Comparison of ENCODE assay signal across 1 mouse cellular context in the genomic region with DNA sequence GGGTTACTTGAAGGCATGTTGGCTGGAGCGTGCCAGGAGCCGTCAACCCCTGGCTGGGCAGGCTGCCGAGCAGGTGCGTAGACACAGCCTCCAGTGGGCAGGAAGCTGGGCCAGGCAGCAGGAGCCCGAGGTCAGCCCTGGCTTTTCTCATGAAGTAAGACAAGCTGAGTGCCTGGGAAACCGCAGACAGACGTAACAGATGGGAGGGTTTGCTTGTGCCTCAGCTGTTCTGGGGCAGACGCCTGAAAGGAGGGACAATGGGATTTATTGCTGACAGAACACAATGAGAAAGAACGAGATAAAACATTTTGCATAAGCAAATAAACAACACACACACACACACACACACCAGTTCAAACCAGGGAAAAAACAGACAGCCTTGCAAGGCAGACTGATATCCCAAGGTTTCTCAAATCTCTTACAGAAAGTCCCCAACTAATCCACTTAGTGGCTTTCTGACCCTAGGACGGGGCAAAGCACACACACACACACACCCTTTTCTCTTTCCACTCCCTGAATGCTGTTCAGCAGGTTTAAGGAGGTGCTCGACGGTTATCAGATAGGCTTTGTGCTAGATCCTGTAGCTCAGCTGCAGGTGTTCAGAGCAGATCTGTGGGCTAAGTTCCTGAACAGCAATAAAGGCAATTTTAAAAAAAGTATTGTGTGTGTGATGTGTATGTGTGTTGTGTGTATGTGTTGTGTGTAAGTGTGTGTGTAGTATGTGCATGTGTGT.
TF ChIP-seq lines count a peak whose summit lies in the region.

No protein-coding gene starts in this region.

TF ChIP-seq in MEL, 35 proteins besides CTCF, POLR2A, EP300 and RAD21 (continued from another document):
- TF ChIP-seq MXI1 (IDR thresholded peaks at IDR 0.05; ENCODE audit: low read depth, low read length) (peak; percentile 39; the same call in 1 of the 2 replicates), ZC3H11A (IDR thresholded peaks at IDR 0.05; ENCODE audit: low read depth, low read length) (no peak), MAFK (IDR thresholded peaks at IDR 0.05; ENCODE audit: borderline replicate concordance, low read depth, low read length) (peak; percentile 48), SIN3A (IDR thresholded peaks at IDR 0.05; ENCODE audit: low read length) (peak; percentile 86), MYC (IDR thresholded peaks at IDR 0.05; ENCODE audit: low read depth, low read length) (peak; percentile 59; the same call in 1 of the 2 replicates), GATA1 (IDR thresholded peaks at IDR 0.05; ENCODE audit: low read depth, low read length) (peak; percentile 90), GABPA (IDR thresholded peaks at IDR 0.05; ENCODE audit: low read depth, low read length) (no peak), ZNF384 (IDR thresholded peaks at IDR 0.05; ENCODE audit: low read depth, low read length) (peak; percentile 74), HCFC1 (IDR thresholded peaks at IDR 0.05; ENCODE audit: low read depth, low read length) (peak; percentile 50; the same call in 1 of the 2 replicates), MAZ (IDR thresholded peaks at IDR 0.05; ENCODE audit: low read depth, low read length) (peak; percentile 68; the same call in 1 of the 2 replicates), UBTF (IDR thresholded peaks at IDR 0.05; ENCODE audit: borderline replicate concordance, insufficient read depth, low read depth, low read length) (0 out of 2 replicates have a peak, but pooled peaks have one; percentile 44), E2F4 (IDR thresholded peaks at IDR 0.05; ENCODE audit: borderline replicate concordance, low read depth, low read length) (no peak), POLR2AphosphoS5 (IDR thresholded peaks at IDR 0.05; ENCODE audit: borderline replicate concordance, low read depth, low read length) (no peak), NELFE (IDR thresholded peaks at IDR 0.05; ENCODE audit: low read depth, low read length) (no peak), KAT2A (conservative IDR thresholded peaks at IDR 0.05; ENCODE audit: low read depth, low read length) (no peak), USF1 (IDR thresholded peaks at IDR 0.05; ENCODE audit: low read depth, low read length) (no peak), ZMIZ1 (IDR thresholded peaks at IDR 0.05; ENCODE audit: low read depth, low read length) (peak; percentile 53; the same call in 1 of the 2 replicates), TAL1 (IDR thresholded peaks at IDR 0.05; ENCODE audit: low read length) (peak; percentile 68), CHD1 (IDR thresholded peaks at IDR 0.05; ENCODE audit: low read depth, low read length) (no peak), MEF2A (IDR thresholded peaks at IDR 0.05; ENCODE audit: extremely low read depth, insufficient replicate concordance, low read depth, low read length, poor library complexity, severe bottlenecking) (no peak), BHLHE40 (IDR thresholded peaks at IDR 0.05; ENCODE audit: borderline replicate concordance, low read depth, low read length) (no peak; the same call in 1 of the 2 replicates), USF2 (IDR thresholded peaks at IDR 0.05; ENCODE audit: borderline replicate concordance in 1 of 2, insufficient read depth in 1 of 2, low read depth in 1 of 2, low read length in 2 of 2) (no peak), SMC3 (IDR thresholded peaks at IDR 0.05; ENCODE audit: low read depth, low read length) (no peak)
